Mouse (Mus musculus): ENCODE data around the gene Atl1. TPM values are rescaled to one million over a fixed set of nuclear protein-coding genes. Genes with fewer than 3 reads are reported as not detected.

The Atl1 gene
- polyA plus RNA-seq, 1 experiment from 2014 or later: 45.8 TPM

- Histone ChIP-seq H3K4me1 (replicated peaks) (0 out of 2 replicates have a peak, but pooled peaks cover 3% of the 10 kb centered on the region), H3K4me3 (no peak overlapping the region), H3K27me3 (ENCODE audit: insufficient read depth, poor library complexity, severe bottlenecking) (no peaks in the 10 kb centered on the region), H3K36me3 (peaks cover 42% of the 10 kb centered on the region), H3K27ac (no peak overlapping the region), H3K9me3 (0 out of 2 replicates have a peak, but pooled peaks cover 5% of the 10 kb centered on the region)
- 43% methylated on average over 5 of the region's 5 CpGs for WGBS
- DNase-seq (ENCODE audit: low spot score): no peak
These were observed 119.3 kb downstream of the Atl1 start for GRCm38 (mm10) chr12:70011681-70012080.

GRCm38 (mm10) chr12:70015936-70016335 lies 123.5 kb downstream of the Atl1 start:
- 82% methylated on average over 4 of the region's 4 CpGs for WGBS
- DNase-seq (ENCODE audit: low spot score): no peak

More at GRCm38 (mm10) chr12:70015936-70016335, 123.5 kb downstream of the Atl1 start:
- H3K4me3 ChIP-seq: no peak overlapping the region
- no peaks in the 10 kb centered on the region for H3K27me3 ChIP-seq (ENCODE audit: insufficient read depth, poor library complexity, severe bottlenecking)
- H3K4me1 ChIP-seq (replicated peaks): 0 out of 2 replicates have a peak, but pooled peaks cover 3% of the 10 kb centered on the region
- no peak overlapping the region for H3K27ac ChIP-seq
- peaks cover 69% of the 10 kb centered on the region for H3K36me3 ChIP-seq
- H3K9me3 ChIP-seq: 0 out of 2 replicates have a peak, but pooled peaks cover 1% of the 10 kb centered on the region

Other genes starting within 250 kb of the Atl1 start
- 8.5 and 10.1 TPM in 2 replicates for gene Sos2, start 210.8 kb upstream of the Atl1 start, polyA plus RNA-seq (2016; fragmentation: Nextera tagmentation; extraction: Ambion mirVana)
- 12.8 and 17.2 TPM in 2 replicates for gene L2hgdh, start 167.7 kb upstream of the Atl1 start, polyA plus RNA-seq (2016; fragmentation: Nextera tagmentation; extraction: Ambion mirVana)
- 20.3 and 21.2 TPM in 2 replicates for gene Atp5s, start 167.7 kb upstream of the Atl1 start, polyA plus RNA-seq (2016; fragmentation: Nextera tagmentation; extraction: Ambion mirVana)
- gene Cdkl1, start 101.3 kb upstream of the Atl1 start, polyA plus RNA-seq (2016; fragmentation: Nextera tagmentation; extraction: Ambion mirVana): 0.62 and 0.71 TPM in 2 replicates
- 23.2 and 25.2 TPM in 2 replicates for gene Map4k5, start 586 bp downstream of the Atl1 start, polyA plus RNA-seq (2016; fragmentation: Nextera tagmentation; extraction: Ambion mirVana)
- gene Sav1, start 94.4 kb downstream of the Atl1 start, polyA plus RNA-seq (2016; fragmentation: Nextera tagmentation; extraction: Ambion mirVana): 5.2 and 5.4 TPM in 2 replicates
- 10.3 and 13.7 TPM in 2 replicates for gene Nin, start 221.1 kb downstream of the Atl1 start, polyA plus RNA-seq (2016; fragmentation: Nextera tagmentation; extraction: Ambion mirVana)